Mouse (Mus musculus) cerebellum, adult 2 months (tissue): Measurements from ENCODE around the gene Ccl28.

Experiments used
- CTCF ChIP-seq: fragments of 200-500 bp; IDR thresholded peaks from 2 replicates; pipeline ENCODE4 v1.5.1; 2011; ENCODE audit warnings: low read depth, mild to moderate bottlenecking, control low read depth, low read length, moderate library complexity, borderline replicate concordance; ENCODE audit not compliant: insufficient read depth
- POLR2A ChIP-seq: fragments of 200-500 bp; IDR thresholded peaks from 2 replicates; pipeline ENCODE4 v1.6.1; 2011; ENCODE audit warnings: low read length, control low read depth, borderline replicate concordance; ENCODE audit not compliant: insufficient read depth

- TF ChIP-seq CTCF (no peak), POLR2A (no peak)
Observed at GRCm38 (mm10) chr13:119654734-119655133, 31.1 kb downstream of the Ccl28 start.
